Mouse (Mus musculus): ENCODE results near the gene C1ql1.

GRCm38 (mm10) chr11:102958431-102958830 lies 11.9 kb upstream of the C1ql1 start:
- TF ChIP-seq EP300 (IDR thresholded peaks at IDR 0.05; ENCODE audit: low read depth) (no peak), CTCF (IDR thresholded peaks at IDR 0.05; ENCODE audit: low read depth) (no peak)
